Mouse (Mus musculus) neural tube, embryonic 10.5 days (tissue): ENCODE data around the gene Zfp36l1.

ENCODE experiments used
- DNase-seq: peaks from one replicate; pipeline ENCODE4 v3.0.0-alpha.2; 2017; ENCODE audit warnings: low spot score; ENCODE audit errors: extremely low spot score

Zfp36l1 gene

GRCm38 (mm10) chr12:80131359-80132249 is 18.8 kb upstream of the Zfp36l1 start:
- DNase-seq = peak; percentile 31

DNA sequence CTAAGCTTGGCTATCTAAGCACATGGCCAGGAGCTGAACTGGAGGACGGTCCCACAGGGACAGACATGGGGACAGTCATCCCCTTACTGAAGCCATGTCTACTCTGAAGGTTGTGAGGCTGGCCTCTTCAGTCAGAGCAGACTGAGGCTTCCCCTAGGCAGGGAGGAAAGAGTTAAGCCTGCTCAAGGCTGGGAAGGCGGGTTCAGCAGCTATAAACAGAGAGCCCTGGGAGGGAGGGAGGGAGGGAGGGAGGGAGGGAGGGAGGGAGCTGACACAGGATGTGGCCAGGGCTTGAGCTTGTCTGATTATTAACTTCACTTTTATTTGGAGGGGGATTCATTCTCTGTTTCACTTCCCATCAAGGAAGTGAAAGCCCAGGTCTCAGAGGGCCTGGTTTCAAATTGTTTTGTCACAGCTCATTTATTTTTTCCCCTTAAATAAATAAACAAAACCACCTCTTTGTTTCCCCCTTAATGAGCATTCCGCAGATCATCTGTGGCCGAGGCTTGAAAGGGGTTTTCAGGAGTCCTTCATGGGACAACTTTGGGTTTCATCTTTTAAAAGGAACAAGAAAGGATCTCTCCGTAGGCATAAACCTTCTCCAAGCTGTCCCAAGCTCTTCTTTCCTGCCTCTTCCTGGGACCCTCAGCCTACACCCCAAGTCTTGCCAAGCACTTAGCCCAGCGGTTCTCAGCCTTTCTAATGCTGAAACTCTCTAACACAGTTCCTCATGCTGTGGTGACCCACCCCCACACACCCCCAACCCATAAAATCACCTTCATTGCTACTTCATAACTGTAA is 17.9 kb upstream of the Zfp36l1 start:
- DNase-seq = peak; percentile 60

- DNase-seq = no peak
Measured at GRCm38 (mm10) chr12:80129531-80129930, 16.7 kb upstream of the Zfp36l1 start.

DNA sequence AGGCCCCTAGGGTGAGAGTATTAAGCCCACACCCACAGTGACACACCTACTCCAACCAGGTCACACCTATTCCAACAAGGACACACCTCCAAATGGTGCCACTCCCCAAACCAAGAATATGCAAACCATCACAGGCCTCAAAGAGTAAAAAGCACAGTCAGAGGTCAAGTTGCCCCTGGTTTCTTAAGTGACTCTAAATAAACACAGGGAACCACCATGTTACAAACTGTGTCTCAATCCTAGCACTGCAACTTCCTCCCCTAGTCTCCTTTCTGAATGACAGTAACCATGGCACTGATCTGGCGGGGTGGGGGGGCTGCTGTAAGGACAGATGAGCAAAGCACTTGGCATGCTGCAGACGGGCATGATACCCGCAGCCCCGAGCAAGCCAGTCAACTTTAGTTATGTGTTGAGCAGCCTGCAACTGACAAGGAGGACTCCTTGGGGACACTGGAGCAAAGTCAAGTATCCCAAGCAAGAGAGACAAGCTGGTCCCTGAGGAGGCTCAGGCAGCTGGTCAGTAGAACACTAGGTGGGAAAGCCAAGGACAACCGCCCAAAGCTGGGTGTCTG is 14.5 kb upstream of the Zfp36l1 start:
- no peak for DNase-seq

- no peak for DNase-seq
Measured at GRCm38 (mm10) chr12:80125316-80125715, 12.5 kb upstream of the Zfp36l1 start.

GRCm38 (mm10) chr12:80124756-80125155 is 11.9 kb upstream of the Zfp36l1 start:
- DNase-seq = no peak

- no peak for DNase-seq
Measured at GRCm38 (mm10) chr12:80124211-80124610, 11.4 kb upstream of the Zfp36l1 start.

GRCm38 (mm10) chr12:80123227-80123803 is 10.5 kb upstream of the Zfp36l1 start:
- no peak for DNase-seq

DNA sequence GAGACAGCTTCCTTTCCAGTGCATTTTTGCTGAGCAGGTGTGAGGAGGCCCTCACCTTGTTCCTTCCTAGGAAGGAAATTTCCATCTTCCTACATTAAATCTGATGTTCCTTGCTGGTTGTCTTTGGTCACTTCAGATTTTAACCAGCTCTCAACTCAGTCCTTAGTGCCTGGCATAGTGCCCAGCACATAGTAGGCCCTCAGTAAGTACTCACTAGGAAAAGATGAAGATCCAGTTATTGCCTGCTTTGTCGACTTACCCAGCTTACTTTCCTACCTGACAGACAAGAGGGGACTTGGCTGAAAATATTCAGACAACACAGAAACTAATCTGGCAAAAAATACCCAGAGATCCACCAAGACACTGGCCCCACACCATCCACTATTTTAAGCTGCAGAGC is 8.6 kb upstream of the Zfp36l1 start:
- DNase-seq = no peak

DNA sequence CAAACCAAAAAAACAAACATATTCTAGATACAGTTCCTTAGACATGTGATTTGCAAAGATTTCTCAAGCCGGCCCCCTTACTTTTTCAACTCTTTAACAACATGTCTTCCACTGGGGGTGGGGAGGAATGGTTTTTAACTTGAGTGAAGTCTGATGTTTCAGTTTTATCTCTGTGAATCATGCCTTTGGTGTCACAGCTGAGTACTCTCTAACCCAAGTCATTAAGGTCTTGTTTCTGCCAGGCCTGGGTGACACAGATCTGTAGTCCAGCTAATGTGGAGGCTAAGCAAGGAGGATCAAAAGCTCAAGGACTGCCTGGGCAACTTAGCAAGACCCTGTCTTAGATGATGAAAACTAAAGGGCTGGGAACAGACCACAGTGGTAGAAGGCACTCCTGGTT is 5.8 kb upstream of the Zfp36l1 start:
- DNase-seq = no peak

GRCm38 (mm10) chr12:80116206-80117112 is 3.6 kb upstream of the Zfp36l1 start:
- DNase-seq = no peak

- DNase-seq = no peak
Measured at GRCm38 (mm10) chr12:80115863-80116194, 3.0 kb upstream of the Zfp36l1 start.

- DNase-seq = peak; percentile 93
Measured at GRCm38 (mm10) chr12:80115142-80115862, 2.5 kb upstream of the Zfp36l1 start.

GRCm38 (mm10) chr12:80114892-80115141 is 2.0 kb upstream of the Zfp36l1 start:
- peak; percentile 74 for DNase-seq

GRCm38 (mm10) chr12:80114031-80114891 is 1.4 kb upstream of the Zfp36l1 start:
- DNase-seq = peak; percentile 72

DNA sequence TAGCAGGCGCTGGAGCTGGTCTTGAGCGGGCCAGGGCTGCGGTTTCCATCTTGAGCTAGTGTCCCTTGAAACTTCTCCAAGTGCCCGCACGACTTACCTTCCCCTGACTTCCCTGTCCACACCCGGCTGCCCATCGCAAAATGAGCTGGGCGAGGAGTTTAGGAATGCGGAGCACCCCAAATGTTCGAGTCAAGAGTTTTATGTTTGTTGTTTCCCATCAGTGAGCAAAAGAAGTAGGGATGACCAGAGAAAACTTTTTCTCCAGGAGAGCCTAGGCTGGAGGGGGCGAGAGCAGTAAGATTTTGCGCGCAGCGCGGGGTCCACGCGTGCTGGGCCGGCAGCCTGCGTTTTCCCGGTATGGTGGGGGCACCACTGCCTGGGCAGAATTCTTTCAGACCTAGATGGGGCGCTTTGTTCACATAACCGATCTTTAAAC is 791 bp upstream of the Zfp36l1 start:
- peak; percentile 75 for DNase-seq

- DNase-seq = peak; percentile 51
Measured at GRCm38 (mm10) chr12:80112071-80112660, 647 bp downstream of the Zfp36l1 start.

GRCm38 (mm10) chr12:80111131-80112070 is 1.4 kb downstream of the Zfp36l1 start:
- peak; percentile 61 for DNase-seq
